23 mouse cellular contexts compared by ENCODE assay signal in the genomic region with DNA sequence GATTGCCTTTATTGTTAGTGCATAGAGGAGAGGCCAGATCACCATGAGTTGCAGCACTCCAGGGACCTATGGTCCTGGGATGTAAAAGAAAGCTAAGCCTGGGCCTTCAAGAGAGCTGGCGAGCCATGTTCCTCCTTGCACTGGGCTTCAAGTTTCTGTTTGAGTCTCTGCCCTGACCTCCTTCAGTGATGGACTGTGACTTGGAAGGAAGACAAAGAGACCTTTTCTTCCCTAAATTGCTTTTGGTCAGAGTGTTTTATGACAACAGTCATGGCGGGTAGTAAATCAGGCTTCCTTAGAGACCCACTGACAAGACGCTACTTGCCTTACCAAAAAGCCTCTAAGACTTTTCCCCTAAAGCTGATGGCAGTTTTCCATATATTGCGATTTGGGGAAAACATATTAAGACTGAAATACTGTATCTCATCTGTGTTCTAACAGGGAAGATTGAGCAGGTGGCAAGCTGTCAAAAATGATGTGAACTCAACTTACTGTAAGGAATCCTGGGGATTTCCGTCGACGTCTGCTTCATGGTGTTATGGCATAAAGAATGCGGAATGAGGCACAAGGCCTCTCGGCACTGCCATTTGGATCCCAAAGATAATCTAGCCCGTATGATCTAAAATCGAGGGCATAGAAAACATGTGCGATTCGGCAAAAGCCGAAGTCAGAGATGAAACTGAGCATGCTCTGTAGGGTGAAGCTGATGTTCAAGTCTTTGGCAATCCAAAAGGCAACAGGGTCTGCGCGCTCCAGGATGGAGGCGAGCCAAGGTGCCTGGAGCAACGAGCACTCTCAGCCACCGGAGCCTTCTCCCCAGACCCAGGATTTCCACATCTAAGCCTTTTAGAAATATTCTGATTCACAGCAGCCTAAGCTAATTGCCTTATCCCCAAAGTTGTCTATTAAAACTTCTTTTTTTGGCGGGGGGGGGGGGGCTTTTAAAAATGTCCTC.
A peak's percentile ranks its signal among the peaks of the same experiment; 100 is the strongest.
DNase-seq lines count a peak whose midpoint lies in the region; ATAC-seq and TF ChIP-seq lines count a peak whose summit lies in the region.
"Had no signal": no experiment of that assay in that cellular context is flagged by ENCODE, and none has a peak within 500 bp of the region (broad histone marks: within the 10 kb centered on the region; RNA-seq: fewer than 3 reads in every experiment).

No protein-coding gene starts in this region.

- no peak overlapping the region for H3K27ac ChIP-seq in kidney, embryonic 14.5 days (ENCODE audit: low read depth, low read length)
- H3K27ac ChIP-seq in kidney, embryonic 16.5 days (ENCODE audit: low read length): no peak overlapping the region
- H3K27ac ChIP-seq: embryonic facial prominence, embryonic 12.5 days; forebrain, embryonic 13.5 days; hindbrain, embryonic 10.5 days had no signal

- TF ChIP-seq POLR2A in brain, embryonic 14.5 days (IDR thresholded peaks at IDR 0.05; ENCODE audit: borderline replicate concordance, extremely low read depth, insufficient read depth, insufficient read length, poor library complexity, severe bottlenecking): no peak

- H3K4me2 ChIP-seq in kidney, embryonic 14.5 days (replicated peaks; ENCODE audit: low read depth, low read length): no peak overlapping the region
- H3K4me2 ChIP-seq in kidney, embryonic 16.5 days (replicated peaks; ENCODE audit: low read depth, low read length): no peak overlapping the region
- H3K4me2 ChIP-seq: embryonic facial prominence, embryonic 12.5 days; forebrain, embryonic 13.5 days; heart, embryonic 11.5 days had no signal

- peak; percentile 38 for DNase-seq in embryo, embryonic 10.5 days (ENCODE audit: low spot score)
- DNase-seq in embryo, embryonic 11 days: no peak
- peak; percentile 12 for DNase-seq in A20 (ENCODE audit: low read depth, low spot score)
- DNase-seq in brain, embryonic 14.5 days (ENCODE audit: low read depth): peak; percentile 61
- no peak for DNase-seq in frontal cortex, postnatal 14 days (ENCODE audit: low spot score in 2 of 2)
- DNase-seq: cerebellum, adult 11 months; cerebellum, postnatal 36 days; gastrocnemius, postnatal 10 days; kidney, adult 18-20 months; kidney, postnatal 25 days; layer of hippocampus, postnatal 36 days; lung, postnatal 4 days; thymus, adult 18-20 months; thymus, postnatal 4 days had no signal

- 72% methylated on average over 20 of the region's 20 CpGs for WGBS in kidney, embryonic 14.5 days
- 72% methylated on average over 20 of the region's 20 CpGs for WGBS in kidney, embryonic 16.5 days

- TF ChIP-seq CTCF in brain, embryonic 14.5 days (IDR thresholded peaks at IDR 0.05; ENCODE audit: borderline replicate concordance, extremely low read depth, insufficient read depth, insufficient read length): no peak

- H3K4me3 ChIP-seq in kidney, embryonic 14.5 days (ENCODE audit: low read length): no peak overlapping the region
- H3K4me3 ChIP-seq in kidney, embryonic 16.5 days (ENCODE audit: low read length): no peak overlapping the region
- H3K4me3 ChIP-seq: embryonic facial prominence, embryonic 12.5 days; erythroblast, embryonic 14.5 days; forebrain, embryonic 13.5 days; hindbrain, embryonic 10.5 days had no signal

- peak; percentile 62; the same call in 1 of the 2 replicates for ATAC-seq in kidney, embryonic 14.5 days (ENCODE audit: low FRiP score, low TSS enrichment)
- no peak for ATAC-seq in kidney, embryonic 16.5 days (ENCODE audit: low FRiP score, low TSS enrichment)
- ATAC-seq: activated CD4-positive, CD25-positive, alpha-beta regulatory T cell, adult 4 months; forebrain, embryonic 13.5 days; midbrain, embryonic 16.5 days had no signal

- H3K4me1 ChIP-seq in kidney, embryonic 14.5 days (ENCODE audit: control insufficient read depth, insufficient read depth, low read length): no peaks in the 10 kb centered on the region
- H3K4me1 ChIP-seq in kidney, embryonic 16.5 days (ENCODE audit: insufficient read depth, low read length): no peaks in the 10 kb centered on the region
- H3K4me1 ChIP-seq: embryonic facial prominence, embryonic 12.5 days; forebrain, embryonic 13.5 days; hindbrain, embryonic 10.5 days had no signal

- H3K9me3 ChIP-seq in kidney, embryonic 14.5 days (ENCODE audit: control insufficient read depth, low read length): no peaks in the 10 kb centered on the region
- H3K9me3 ChIP-seq in kidney, embryonic 16.5 days (ENCODE audit: low read length): no peaks in the 10 kb centered on the region
- H3K9me3 ChIP-seq: embryonic facial prominence, embryonic 12.5 days; forebrain, embryonic 13.5 days; hindbrain, embryonic 10.5 days had no signal

- H3K36me3 ChIP-seq in kidney, embryonic 14.5 days (ENCODE audit: control insufficient read depth, insufficient read depth, low read length): no peaks in the 10 kb centered on the region
- no peaks in the 10 kb centered on the region for H3K36me3 ChIP-seq in kidney, embryonic 16.5 days (ENCODE audit: insufficient read depth, low read length)
- H3K36me3 ChIP-seq: embryonic facial prominence, embryonic 12.5 days; hindbrain, embryonic 10.5 days had no signal

- H3K9ac ChIP-seq in kidney, embryonic 14.5 days (ENCODE audit: low read depth, low read length): no peak overlapping the region
- H3K9ac ChIP-seq in kidney, embryonic 16.5 days (replicated peaks; ENCODE audit: low read length): no peak overlapping the region
- H3K9ac ChIP-seq: embryonic facial prominence, embryonic 12.5 days; forebrain, embryonic 13.5 days had no signal

- H3K27me3 ChIP-seq in kidney, embryonic 14.5 days (ENCODE audit: control insufficient read depth, insufficient read depth, low read length): no peaks in the 10 kb centered on the region
- no peaks in the 10 kb centered on the region for H3K27me3 ChIP-seq in kidney, embryonic 16.5 days (ENCODE audit: insufficient read depth, low read length)
- H3K27me3 ChIP-seq: embryonic facial prominence, embryonic 12.5 days; forebrain, embryonic 13.5 days had no signal

Comparison
In these comparisons a context has a peak if more than half of its experiments do, and no peak if none do; other contexts are left out.
1. DNase-seq: peak in embryo, embryonic 10.5 days (single experiment), A20 (single experiment) and brain, embryonic 14.5 days (single experiment); none in embryo, embryonic 11 days (single experiment) and frontal cortex, postnatal 14 days (0 of 2).